Comparison of ENCODE assay signal across 10 mouse cellular contexts in the genomic region with DNA sequence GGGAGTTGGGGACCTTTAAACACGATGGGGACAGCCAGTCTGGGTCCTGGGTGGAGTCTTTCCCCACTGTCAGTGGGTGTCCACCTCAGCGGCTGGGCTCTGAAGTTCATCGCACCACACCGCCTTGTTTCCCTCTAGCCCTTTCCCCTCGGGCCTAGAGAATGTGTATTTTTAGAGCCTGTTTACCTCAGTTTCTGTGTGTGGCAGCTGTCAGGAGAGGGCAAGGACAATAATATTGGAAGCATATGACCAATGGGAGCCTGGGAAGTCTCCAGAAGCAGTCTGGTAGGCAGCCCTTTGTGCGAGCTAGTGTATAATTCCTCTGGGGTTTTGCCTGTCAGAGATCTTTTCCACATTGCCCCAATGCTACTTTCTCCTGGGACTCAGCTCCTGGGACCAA.
"Had no signal": no experiment of that assay in that cellular context is flagged by ENCODE, and none has a peak within 500 bp of the region (broad histone marks: within the 10 kb centered on the region; RNA-seq: fewer than 3 reads in every experiment).

No protein-coding gene starts in this region.

- DNase-seq: kidney, postnatal 25 days; layer of hippocampus, postnatal 36 days; liver, embryonic 13.5 days; lung, adult 2 months; lung, postnatal 14 days; lung, postnatal 4 days; midbrain, embryonic 14.5 days; thymus, adult 2 months; thymus, postnatal 14 days; thymus, postnatal 4 days had no signal
